Comparison of ENCODE assay signal across 26 mouse cellular contexts in genomic region chr13:113415527-113415926, GRCm38 (mm10).
"Had no signal": no experiment of that assay in that cellular context is flagged by ENCODE, and none has a peak within 500 bp of the region (broad histone marks: within the 10 kb centered on the region; RNA-seq: fewer than 3 reads in every experiment).

No protein-coding gene starts in this region.

- H3K4me3 ChIP-seq: heart, adult 2 months; heart, embryonic 13.5 days; heart, embryonic 15.5 days; hindbrain, embryonic 13.5 days; hindbrain, embryonic 15.5 days; kidney, embryonic 15.5 days; left cerebral cortex, adult 2 months; limb, embryonic 10.5 days; limb, embryonic 12.5 days had no signal

- DNase-seq: gastrocnemius, postnatal 14 days; gastrocnemius, postnatal 36 days; heart, adult 11 months; heart, adult 2 months; heart, postnatal 14 days; heart, postnatal 36 days; kidney, adult 11 months; kidney, adult 9 months; kidney, postnatal 14 days; kidney, postnatal 36 days; layer of hippocampus, adult 9-11 months; layer of hippocampus, postnatal 36 days; liver had no signal

- H3K9ac ChIP-seq: heart, embryonic 13.5 days; heart, embryonic 15.5 days; hindbrain, embryonic 13.5 days; hindbrain, embryonic 15.5 days; kidney, embryonic 15.5 days; limb, embryonic 12.5 days had no signal

- H3K27me3 ChIP-seq: heart, embryonic 13.5 days; heart, embryonic 15.5 days; hindbrain, embryonic 13.5 days; hindbrain, embryonic 15.5 days; kidney, embryonic 15.5 days; limb, embryonic 12.5 days had no signal

- H3K9me3 ChIP-seq: heart, embryonic 13.5 days; heart, embryonic 15.5 days; hindbrain, embryonic 13.5 days; hindbrain, embryonic 15.5 days; kidney, embryonic 15.5 days; limb, embryonic 10.5 days had no signal

- H3K4me2 ChIP-seq: heart, embryonic 11.5 days; heart, embryonic 13.5 days; heart, embryonic 15.5 days; hindbrain, embryonic 13.5 days; hindbrain, embryonic 15.5 days; kidney, embryonic 15.5 days; limb, embryonic 12.5 days; liver, embryonic 11.5 days had no signal

- ATAC-seq: hindbrain, postnatal 0 days; intestine, embryonic 16.5 days had no signal

- H3K27ac ChIP-seq: heart, adult 2 months; heart, embryonic 13.5 days; heart, embryonic 15.5 days; hindbrain, embryonic 13.5 days; hindbrain, embryonic 15.5 days; hindbrain, postnatal 0 days; kidney, embryonic 15.5 days; kidney, postnatal 0 days; left cerebral cortex, adult 2 months; limb, embryonic 10.5 days; limb, embryonic 12.5 days had no signal

- H3K36me3 ChIP-seq: heart, embryonic 13.5 days; heart, embryonic 15.5 days; hindbrain, embryonic 13.5 days; hindbrain, embryonic 15.5 days; kidney, embryonic 15.5 days; limb, embryonic 10.5 days; limb, embryonic 12.5 days had no signal
